Mouse (Mus musculus): Measurements from ENCODE around the gene Chst1.
A peak's percentile ranks its signal among the peaks of the same experiment; 100 is the strongest.

Chst1 gene

DNA sequence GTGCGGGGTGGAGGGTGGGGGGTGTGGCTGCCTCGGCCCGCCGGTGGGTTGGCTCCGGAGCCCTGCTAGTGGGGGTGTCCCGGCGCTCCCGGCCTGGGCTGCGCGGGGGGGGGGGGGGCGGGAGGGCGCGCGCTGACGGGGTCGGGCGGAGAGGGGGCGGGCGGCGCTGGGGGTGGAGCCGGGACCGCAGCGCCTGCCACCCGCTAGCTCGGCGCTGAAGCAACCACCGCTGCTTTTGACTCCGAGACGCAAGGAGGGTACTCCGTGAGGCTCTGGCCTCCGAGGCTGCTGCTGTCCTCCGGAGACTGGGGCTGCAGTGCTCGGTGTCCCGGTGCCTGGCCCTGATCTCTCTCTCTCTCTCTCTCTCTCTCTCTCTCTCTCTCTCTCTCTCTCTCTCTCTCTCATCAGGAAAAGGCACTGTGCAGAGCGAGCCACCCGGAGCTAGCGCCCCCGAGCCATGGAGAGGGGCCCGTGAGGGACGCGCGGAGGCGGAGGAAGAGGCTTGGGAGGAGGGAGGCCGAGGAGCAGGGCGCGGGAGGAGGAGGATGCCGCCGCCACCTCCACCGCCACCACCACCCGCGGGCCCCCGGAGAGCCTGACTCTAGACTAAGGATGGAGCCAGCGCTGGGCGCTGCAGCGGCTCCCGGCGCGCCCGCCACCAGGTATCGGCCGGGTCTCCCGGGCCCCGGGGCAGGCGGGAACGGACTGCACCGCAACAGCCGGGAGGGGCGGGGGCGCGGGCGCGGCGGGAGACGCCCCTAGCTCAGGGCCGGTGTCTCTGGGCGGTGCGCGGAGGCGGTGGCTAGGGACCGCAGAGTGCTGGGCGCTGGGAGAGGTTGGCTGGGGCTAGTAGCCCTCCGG, at the start of gene Chst1:
Gene Chst1 (plus strand): TSS at position 221 of the 861 bp plus-strand sequence.
- DNase-seq (ENCODE audit: low spot score): no peak

DNA sequence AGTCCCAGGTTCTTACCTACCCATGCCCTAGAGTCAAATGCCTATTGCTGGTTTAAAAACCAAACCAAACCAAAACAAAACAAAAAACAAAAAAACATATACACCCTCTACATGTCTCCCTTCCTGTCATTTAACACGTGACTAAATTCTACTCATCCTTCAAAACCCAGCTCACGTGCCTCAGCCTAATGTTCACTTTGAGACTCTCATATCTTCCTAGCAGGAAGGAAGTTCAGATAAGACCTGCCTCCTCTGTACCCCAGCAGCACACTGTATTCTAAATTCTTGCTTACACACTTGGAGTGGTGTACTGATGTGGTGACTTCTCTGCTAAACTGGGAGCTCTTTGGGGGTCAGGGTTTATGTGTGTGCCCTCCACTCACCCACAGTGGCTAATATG, 49.5 kb upstream of the Chst1 start:
- DNase-seq (ENCODE audit: low spot score): no peak

DNA sequence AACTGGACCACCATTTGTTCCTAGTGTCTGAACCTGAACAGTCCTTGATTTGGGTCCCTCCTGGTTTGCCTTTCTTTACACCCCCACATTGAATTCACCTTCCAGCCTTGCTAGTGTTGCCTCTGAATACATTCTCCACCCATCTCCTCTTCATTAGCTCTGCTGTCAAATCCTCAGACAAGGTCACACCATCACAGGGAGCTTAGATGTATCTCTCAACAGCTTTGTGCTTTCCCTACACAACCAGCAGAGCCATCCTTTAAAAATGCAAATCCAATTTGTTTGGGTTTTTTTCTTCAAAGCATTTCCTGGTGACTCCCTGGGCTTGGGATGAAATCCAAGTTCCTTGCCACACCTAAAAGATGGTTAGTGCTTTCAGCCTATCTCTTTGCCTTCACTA, 45.0 kb upstream of the Chst1 start:
- no peak for DNase-seq (ENCODE audit: low spot score)

DNA sequence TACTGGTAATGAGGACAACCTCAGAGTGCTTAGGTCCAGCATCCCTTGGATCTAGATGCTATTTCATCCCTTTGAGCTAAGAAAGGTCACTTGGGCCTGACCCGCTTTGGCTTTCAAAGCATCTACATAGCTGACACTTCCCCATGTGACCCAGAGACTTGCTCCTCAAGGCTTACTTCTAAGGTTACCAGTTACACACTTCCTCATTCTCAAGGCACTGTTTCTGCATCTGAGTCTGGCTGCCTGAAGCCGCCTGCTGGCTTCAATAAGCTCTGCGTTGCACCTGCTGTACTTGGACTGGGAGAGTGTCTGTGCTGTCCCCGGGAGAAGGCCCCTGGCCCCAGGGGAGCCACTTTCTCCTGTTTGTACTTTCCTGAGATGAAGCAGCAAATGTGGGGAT, 36.6 kb upstream of the Chst1 start:
- DNase-seq (ENCODE audit: low spot score): no peak

DNA sequence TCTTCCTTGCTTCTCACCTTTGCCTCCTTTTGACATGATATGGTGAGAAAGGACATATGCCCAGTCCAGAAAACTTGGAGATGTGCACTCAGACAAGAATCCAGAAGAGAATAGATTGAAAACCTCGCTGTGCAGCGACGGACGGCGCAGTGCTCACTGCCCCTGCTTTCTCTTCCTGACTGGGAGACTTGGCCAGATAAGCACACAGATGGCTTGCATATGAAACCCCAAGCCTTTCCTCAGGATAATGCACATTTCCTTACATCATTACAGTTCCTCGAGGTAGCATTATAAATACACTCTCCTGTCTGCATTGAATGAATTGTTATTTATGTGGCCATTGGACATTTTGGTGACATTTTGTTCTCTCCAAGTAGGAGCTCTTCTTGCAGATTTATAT, 28.9 kb upstream of the Chst1 start:
- no peak for DNase-seq (ENCODE audit: low spot score)

DNA sequence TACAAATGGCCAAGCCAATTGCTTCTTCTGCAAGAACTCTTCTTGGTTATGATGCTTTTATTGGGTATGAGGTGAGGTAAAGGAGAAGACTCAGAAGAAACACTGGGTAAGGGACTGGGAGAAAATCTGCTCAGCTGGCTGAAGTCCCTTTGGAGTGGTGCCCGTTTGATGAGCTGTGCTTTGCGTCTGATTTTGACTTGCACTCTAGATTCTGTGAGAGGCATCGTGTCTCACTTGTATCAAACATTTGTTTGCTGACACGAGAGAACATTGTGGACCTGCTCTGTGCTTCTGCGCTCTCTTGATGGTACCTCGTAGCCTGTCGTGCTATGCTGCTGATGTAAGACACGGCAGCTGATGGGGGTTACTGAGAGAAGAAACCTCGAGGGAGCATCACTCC, 21.7 kb upstream of the Chst1 start:
- no peak for DNase-seq (ENCODE audit: low spot score)

DNA sequence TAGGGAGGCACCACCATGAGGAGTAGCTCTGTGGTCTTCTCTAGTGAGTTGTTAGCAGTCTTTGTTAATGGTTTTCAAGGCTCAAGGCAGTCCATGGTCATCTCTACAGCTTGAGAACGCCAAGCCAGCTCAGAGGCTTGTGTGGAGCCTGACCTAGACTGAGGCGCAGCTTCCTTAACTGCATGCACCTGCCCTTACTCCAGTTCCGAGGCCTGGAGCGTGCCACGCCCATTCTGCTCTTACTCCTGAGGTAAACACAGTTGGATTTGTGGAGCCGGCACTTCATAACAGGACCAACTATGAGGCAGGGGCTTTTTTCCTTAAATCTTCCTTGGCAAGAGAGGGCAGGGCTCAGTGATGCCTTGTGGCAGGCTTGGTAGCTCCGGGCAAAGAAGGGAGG, 18.2 kb upstream of the Chst1 start:
- no peak for DNase-seq (ENCODE audit: low spot score)

DNA sequence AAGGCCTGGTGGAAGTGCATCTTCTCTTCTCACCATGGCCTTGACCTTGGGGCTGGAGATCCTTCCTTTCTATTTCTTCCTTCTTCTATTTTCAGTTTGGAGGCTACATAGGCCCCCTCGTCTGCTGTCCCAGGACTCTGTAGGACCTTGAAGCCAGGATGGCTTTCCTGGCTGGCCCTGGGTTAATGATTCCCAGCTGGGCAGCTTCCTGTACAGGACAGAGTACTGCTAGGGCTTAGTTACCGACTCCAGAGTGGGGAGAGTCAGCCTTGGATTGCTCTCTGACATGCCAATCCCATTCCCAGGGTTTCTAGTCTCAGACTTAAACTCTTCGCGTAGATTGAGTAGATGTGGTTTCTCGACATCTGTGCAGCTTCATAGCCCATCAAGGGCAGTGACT, 16.9 kb upstream of the Chst1 start:
- DNase-seq (ENCODE audit: low spot score): no peak

DNA sequence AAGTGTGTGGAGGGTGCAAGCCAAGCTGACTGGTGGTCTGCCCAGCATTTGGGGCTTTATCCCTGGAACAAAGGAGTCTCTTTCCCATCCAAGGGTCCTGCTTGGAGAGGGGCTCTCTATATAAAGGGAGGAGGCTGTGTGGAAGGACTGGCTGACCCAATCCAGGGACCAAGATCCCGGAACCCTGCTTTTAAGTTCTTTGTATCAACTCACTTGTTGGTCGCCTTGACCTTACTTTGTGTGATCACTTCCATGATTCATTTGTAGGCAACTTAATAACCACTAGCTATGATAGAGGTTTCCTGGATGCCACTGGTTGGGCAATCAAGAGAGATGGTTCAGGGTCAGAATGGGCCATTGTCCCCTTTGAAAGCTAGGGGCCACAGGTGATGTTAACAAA, 11.7 kb upstream of the Chst1 start:
- no peak for DNase-seq (ENCODE audit: low spot score)

DNA sequence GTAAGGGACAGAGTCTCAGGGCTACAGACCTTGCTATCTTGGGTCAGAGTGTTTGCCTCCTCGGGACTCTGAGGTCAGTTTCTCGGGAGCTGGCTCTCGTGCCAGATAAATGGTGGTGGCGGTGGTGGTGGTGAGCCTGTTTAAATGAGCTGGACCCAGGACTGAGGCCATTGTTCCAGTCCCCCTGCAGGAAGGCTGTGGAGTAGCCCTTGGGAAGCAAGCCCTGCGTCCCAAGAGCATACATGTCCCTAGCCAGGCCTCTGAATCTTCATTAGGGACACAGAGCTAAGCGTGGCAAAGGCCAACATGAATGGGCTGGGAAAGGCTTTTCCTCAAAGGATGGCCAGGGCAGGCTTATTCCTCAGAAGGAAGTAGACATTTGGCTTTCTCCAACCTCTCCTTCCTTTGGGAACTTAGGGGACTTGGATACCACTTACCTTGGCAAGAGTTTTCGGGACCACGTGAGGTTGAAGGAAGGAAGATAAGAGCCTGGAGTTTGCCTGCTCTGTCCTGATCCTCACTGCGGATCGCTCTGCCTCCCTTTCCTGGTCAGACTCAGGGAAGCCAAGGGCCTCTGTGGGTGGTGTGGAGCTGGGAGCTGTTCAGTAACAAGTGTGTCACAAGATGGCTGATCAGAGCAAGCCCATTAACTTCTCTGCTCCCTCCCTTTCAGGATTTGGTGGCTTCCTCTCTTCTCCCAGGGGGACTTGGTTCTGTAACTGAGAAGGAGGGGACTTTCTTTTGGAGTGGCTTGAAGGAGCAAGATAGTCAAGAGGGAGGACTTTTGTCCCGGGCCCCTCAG, 4.4 kb upstream of the Chst1 start:
- DNase-seq (ENCODE audit: low spot score): no peak

DNA sequence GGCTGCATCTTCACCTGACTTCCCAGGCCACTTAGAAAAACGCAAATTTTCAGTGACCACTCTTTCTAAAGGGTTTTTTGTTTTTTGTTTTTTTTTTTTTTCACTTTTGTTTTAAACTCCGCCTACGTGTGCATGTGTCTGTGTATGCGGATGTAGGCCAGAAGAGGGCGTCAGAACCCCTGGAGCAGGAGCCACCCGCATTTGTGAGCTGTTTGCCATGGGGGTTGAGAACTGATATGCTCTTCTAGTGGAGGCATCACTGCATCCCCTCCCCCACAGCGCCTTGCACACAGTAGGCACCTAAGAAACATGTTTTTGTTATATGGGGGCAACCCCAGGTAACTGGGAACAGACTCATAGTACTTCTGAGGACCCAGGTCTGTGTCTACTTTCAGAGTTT, 2.2 kb upstream of the Chst1 start:
- no peak for DNase-seq (ENCODE audit: low spot score)

DNA sequence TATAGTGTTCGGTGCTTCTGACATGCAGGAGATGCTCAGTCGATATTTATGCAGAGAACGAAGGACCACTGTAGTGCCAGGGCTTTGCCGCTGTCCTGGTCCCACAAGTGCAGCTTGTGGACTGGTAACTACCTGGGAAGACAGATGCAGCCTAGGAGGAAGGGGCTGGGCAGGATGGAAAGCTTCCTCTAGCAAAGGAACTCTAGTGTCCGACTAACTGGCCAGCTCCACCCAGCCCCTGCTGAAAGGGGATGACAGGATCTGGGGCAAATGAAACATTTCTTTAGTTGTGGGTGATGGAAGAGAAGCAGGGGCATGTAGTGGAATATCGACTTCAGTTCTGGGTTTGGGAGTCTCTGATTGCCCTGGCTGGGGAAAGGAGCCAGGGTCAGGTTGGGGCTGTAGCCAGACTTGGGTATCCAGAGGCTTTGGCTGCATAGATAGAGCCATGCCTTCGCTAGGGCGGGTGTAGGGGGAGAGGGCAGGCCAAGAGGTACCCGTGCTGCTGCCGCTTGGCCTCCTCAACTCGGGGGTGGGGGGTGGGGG, 493 bp upstream of the Chst1 start:
- no peak for DNase-seq (ENCODE audit: low spot score)

DNA sequence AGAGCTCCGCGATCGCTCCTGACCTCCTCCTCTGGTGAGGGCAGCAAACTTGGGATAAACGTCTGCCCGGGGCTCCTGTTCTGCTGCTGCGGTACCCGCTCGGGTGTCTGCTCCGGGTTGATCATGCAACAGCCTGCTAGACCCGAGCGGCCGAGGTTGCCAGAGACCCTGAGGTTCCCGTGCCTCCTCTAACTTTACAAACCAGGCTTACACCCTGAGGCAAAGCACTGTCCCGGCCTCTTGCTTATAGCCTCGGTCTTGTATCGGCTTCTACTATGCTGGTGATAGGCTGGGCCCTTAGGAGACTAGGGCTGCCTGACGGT, 802 bp downstream of the Chst1 start:
- no peak for DNase-seq (ENCODE audit: low spot score)

DNA sequence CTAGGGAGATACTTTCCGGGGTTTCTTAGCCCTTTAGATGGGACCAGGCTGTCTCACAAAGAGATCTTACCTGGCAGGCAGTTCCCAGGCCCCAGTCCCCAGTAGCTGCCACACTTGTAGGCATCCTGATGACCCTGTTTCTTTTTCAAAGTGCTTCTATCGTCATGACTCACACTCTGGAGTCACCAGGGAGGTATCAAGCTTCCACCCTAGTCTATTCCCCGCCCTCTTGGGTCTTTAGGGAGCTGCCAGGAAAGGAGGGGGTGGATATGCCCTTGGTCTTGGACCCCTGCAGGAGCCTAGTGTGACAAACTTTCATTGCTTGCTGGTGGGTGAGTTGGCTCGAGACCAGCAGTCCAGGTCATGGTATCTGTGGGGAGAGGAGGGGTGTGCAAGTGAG, 1.7 kb downstream of the Chst1 start:
- DNase-seq (ENCODE audit: low spot score): no peak

DNA sequence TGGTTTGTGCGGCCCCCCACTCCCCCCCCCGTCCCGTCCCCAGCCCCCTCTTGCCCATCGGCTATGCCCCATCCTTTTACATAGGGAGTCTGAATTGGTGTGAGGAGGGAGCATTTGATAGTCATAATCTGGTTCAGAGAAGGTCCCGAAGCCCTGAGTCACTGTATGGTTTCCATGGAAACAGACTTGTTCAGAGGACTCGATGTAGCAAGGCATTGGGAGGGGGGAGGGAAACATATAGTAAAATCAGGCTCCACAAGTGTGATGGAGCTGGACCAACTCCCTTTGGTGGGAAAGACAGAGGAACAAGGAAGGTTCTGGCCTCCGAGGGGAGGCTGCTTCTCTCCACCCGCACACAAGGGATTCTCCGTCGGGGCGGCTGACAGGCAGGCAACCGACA, 2.6 kb downstream of the Chst1 start:
- DNase-seq (ENCODE audit: low spot score): no peak

DNA sequence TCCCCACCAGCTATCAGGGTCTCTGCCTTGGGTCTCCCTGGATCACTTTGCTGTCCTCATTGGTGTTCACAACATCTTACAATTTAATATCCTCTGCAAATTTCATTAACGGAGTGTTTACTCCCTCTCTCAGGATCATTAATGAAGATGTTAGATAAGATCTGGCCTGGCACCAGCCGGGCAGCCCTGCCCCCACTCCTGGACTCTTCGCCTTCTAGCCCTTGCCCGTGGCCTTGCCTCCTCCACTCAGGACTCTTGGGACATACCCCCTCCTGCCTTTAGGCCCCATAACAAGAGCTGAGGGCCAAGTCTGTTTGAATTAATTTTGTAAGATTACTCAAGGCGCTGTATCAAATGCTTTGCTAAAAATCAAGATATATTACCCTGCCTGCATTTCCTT, 4.1 kb downstream of the Chst1 start:
- no peak for DNase-seq (ENCODE audit: low spot score)

DNA sequence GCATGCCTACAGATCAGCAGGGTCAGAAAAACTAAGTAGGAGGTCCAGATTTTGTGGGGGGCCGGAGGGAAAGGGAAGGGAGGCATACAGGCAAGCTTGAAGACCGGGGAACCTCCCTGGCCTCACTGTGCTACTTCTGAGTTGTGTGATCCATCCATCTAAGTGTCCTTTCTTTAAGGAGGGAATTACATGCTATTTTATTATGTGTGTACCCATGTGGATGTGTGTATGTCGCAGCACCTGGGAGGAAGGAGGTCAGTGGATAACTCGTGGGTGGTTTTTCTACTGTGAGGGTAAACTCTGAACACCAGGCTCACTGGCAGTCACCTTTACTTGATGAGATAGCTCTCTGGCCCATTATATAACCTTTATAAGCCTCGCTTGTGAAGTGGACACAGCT, 5.1 kb downstream of the Chst1 start:
- DNase-seq (ENCODE audit: low spot score): no peak

DNA sequence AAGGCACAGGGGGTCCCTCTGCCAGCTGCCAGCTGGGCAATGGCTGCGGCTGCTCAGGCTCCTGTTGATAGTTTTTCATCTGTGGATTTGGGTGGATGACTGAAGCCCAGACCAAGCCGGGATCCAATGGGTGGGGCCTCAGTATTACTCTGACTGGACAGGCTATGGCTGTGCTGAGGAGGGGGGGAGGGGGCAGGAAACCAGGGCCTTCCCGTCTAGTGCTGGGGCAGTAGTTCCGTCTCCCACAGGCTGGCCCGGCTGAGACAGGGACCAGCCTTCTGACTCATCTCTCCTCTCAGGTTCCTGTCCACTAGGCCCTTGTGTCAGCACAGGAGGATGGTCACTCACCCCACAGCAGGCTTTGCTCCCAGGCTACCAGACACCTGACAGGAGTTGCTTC, 6.5 kb downstream of the Chst1 start:
- no peak for DNase-seq (ENCODE audit: low spot score)

DNA sequence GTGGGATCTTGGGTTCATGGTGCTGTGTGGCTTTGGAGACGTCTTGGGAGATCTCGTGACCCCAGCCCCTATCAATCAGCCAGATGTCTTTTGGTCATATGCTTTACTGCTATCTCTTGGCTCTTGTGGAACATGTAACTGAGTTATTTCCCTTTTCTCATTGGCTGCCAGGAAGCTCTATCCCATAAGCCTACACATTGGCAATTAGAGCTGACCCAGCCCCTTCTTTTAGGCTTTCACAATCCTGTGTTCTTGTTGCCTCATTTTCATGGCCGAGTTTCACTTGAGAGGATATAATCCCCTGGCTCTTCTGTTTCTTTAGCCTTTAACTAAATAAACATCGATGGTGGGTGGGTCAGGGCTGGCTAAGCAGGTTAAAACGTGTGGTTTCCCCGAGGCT, 7.6 kb downstream of the Chst1 start:
- DNase-seq (ENCODE audit: low spot score): no peak

DNA sequence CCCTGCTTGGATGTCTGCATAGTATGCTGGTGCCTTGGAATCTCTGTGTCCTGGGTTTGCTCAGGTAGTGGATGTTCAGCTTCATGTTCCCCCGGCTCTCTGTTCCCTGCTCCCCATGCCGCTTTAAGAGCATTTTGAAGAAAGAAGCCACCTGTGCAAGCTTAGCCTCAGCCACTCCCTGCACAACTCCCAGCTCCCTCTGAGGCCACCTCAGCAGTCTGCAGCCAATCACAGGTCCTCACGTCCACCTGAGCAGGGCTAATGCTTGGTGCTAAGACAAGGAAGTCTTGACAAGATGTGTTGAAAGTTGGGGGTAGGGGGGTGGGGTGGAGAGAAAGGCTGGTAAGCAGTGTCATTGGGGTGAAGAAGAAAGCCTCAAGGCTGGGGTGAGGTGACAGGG, 8.1 kb downstream of the Chst1 start:
- DNase-seq (ENCODE audit: low spot score): no peak

DNA sequence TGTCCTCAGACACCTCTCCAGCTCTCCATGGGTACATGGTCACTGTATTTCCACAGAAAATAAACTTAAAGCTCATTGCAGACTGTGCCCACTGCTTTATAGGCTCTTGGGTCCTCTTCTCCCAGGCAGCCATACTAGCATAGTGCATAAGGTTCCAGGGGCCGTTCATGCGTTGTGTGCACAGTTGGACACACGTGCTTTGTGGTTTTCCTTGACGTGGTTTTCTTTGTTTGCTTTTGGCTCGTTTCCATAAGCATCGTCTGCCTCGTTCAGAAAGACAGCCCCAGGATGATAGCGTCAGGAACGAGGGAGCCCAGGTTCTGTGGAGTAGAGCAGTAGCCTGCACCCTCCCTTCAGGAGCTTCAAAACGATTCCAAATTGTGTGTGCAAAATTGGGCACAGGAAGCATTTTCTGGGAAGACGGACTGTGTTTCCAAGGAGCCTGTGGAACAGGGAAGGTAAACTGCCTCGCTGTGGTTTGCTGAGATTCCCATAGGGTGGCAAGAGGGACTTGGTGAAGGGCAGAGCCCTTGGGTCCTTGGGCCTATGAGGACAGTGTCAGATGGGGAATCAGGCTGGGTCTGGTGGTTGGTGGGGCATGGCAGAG, 8.6 kb downstream of the Chst1 start:
- no peak for DNase-seq (ENCODE audit: low spot score)

DNA sequence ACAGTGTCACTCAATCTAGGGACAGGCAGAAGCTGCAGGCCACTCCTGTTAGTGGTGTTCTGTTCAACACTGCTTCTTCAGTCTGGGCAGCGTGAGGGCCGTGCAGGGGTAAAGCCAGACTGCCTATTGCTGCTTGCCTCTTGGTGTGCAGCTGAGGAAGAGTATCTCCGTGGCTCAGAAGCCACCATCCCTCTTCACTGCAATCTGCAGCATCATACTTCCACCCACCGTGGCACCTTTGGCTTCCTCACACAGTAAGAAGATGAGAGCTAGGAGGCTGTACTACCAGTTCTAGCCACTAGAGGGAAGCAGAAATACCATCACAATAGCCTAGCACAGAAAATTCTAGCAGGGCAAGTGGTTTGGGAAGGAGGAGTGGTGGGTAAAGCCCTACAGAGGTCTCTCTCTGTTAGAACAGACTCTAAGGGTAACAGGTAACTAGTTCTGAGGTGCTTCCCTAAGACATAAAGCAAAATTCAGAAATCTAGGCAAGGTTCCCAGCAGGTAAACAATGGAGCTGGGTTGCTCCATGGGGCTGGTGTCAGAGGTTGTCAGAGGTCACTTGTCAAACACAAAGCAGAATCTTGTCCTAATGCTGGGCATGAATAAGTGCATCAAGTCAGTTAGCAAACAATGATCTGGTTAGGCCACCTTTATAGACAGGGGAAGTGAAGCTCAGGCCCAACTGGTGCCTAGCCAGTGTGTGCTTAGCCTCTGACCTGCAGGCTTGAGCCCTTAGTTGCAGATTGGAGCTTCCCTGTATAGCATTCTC, 9.5 kb downstream of the Chst1 start:
- DNase-seq (ENCODE audit: low spot score): peak; percentile 88
